ENCODE assay signal across 8 mouse cellular contexts in genomic region chr4:149654232-149654631, GRCm38 (mm10). TPM values are rescaled to one million over a fixed set of nuclear protein-coding genes. Genes with fewer than 3 reads are reported as not detected.
DNase-seq lines count a peak whose midpoint lies in the region; ATAC-seq and TF ChIP-seq lines count a peak whose summit lies in the region.

No protein-coding gene starts in this region.

- no peaks in the 10 kb centered on the region for H3K9me3 ChIP-seq in forebrain, embryonic 11.5 days (ENCODE audit: control insufficient read depth, low read length)
- no peaks in the 10 kb centered on the region for H3K9me3 ChIP-seq in forebrain, embryonic 12.5 days
- no peaks in the 10 kb centered on the region for H3K9me3 ChIP-seq in liver, embryonic 11.5 days (ENCODE audit: control insufficient read depth, low read length)

- ATAC-seq in forebrain, embryonic 11.5 days (replicated peaks; ENCODE audit: low FRiP score), result no peak
- ATAC-seq in forebrain, embryonic 12.5 days (ENCODE audit: low FRiP score), result no peak
- no peak for ATAC-seq in liver, embryonic 11.5 days (replicated peaks; ENCODE audit: low FRiP score)

- DNase-seq in forebrain, embryonic 11.5 days (ENCODE audit: low spot score), result peak; percentile 66
- no peak for DNase-seq in liver, adult 2 months (ENCODE audit: extremely low read depth, low read depth, low spot score)
- DNase-seq in liver, embryonic 11.5 days (ENCODE audit: low spot score), result no peak
- DNase-seq in brain, embryonic 14.5 days (ENCODE audit: low read depth), result peak; percentile 16
- peak; percentile 54 for DNase-seq in lung, postnatal 10 days
- peak; percentile 73 for DNase-seq in thymus, postnatal 14 days
- DNase-seq in right cerebral cortex, adult 2 months (ENCODE audit: low spot score in 2 of 2), result no peak

- WGBS in forebrain, embryonic 11.5 days, result 96% methylated on average over 4 of the region's 4 CpGs
- WGBS in forebrain, embryonic 12.5 days, result 90% methylated on average over 4 of the region's 4 CpGs
- 85% methylated on average over 4 of the region's 4 CpGs for WGBS in liver, adult 2 months
- WGBS in liver, embryonic 11.5 days, result 92% methylated on average over 4 of the region's 4 CpGs

- peak; percentile 62 for TF ChIP-seq CTCF in liver, adult 2 months (IDR thresholded peaks at IDR 0.05; ENCODE audit: low read depth, low read length)
- peak; percentile 67; the same call in 1 of the 2 replicates for TF ChIP-seq CTCF in brain, embryonic 14.5 days (IDR thresholded peaks at IDR 0.05; ENCODE audit: borderline replicate concordance, extremely low read depth, insufficient read depth, insufficient read length)

- H3K9ac ChIP-seq in forebrain, embryonic 11.5 days (ENCODE audit: low read length), result no peak overlapping the region
- H3K9ac ChIP-seq in forebrain, embryonic 12.5 days, result no peak overlapping the region
- no peak overlapping the region for H3K9ac ChIP-seq in liver, adult 2 months (ENCODE audit: low read depth, low read length)
- H3K9ac ChIP-seq in liver, embryonic 11.5 days (ENCODE audit: low read depth, low read length), result no peak overlapping the region

- H3K27ac ChIP-seq in forebrain, embryonic 11.5 days (ENCODE audit: low read depth, low read length), result no peak overlapping the region
- no peak overlapping the region for H3K27ac ChIP-seq in forebrain, embryonic 12.5 days
- H3K27ac ChIP-seq in liver, adult 2 months (replicated peaks; ENCODE audit: insufficient read depth, low read depth, low read length), result no peak overlapping the region
- H3K27ac ChIP-seq in liver, embryonic 11.5 days (ENCODE audit: low read depth, low read length), result no peak overlapping the region

- H3K36me3 ChIP-seq in forebrain, embryonic 11.5 days (ENCODE audit: control insufficient read depth, insufficient read depth, low read length), result no peaks in the 10 kb centered on the region; the same call in 1 of the 2 replicates
- peaks cover 45% of the 10 kb centered on the region for H3K36me3 ChIP-seq in forebrain, embryonic 12.5 days (replicated peaks)
- no peaks in the 10 kb centered on the region for H3K36me3 ChIP-seq in liver, adult 2 months (ENCODE audit: control insufficient read depth, insufficient read depth, low read length)
- peaks cover 3% of the 10 kb centered on the region; the same call in 1 of the 2 replicates for H3K36me3 ChIP-seq in liver, embryonic 11.5 days (ENCODE audit: control insufficient read depth, insufficient read depth, low read length)

- H3K4me1 ChIP-seq in forebrain, embryonic 11.5 days (replicated peaks; ENCODE audit: control insufficient read depth, insufficient read depth, low read length), result no peaks in the 10 kb centered on the region
- H3K4me1 ChIP-seq in forebrain, embryonic 12.5 days, result no peaks in the 10 kb centered on the region
- H3K4me1 ChIP-seq in liver, adult 2 months (ENCODE audit: control insufficient read depth, insufficient read depth, low read length), result no peaks in the 10 kb centered on the region
- H3K4me1 ChIP-seq in liver, embryonic 11.5 days (replicated peaks; ENCODE audit: control insufficient read depth, insufficient read depth, low read length), result 0 out of 2 replicates have a peak, but pooled peaks cover 2% of the 10 kb centered on the region

- no peak overlapping the region for H3K4me3 ChIP-seq in forebrain, embryonic 11.5 days (ENCODE audit: low read depth, low read length)
- H3K4me3 ChIP-seq in forebrain, embryonic 12.5 days (replicated peaks), result no peak overlapping the region
- no peak overlapping the region for H3K4me3 ChIP-seq in liver, adult 2 months (ENCODE audit: insufficient read depth, low read depth, low read length)
- H3K4me3 ChIP-seq in liver, embryonic 11.5 days (ENCODE audit: low read depth, low read length), result no peak overlapping the region

- H3K79me2 ChIP-seq in liver, adult 2 months (ENCODE audit: control insufficient read depth, insufficient read depth, low read length), result no peaks in the 10 kb centered on the region

- H3K27me3 ChIP-seq in forebrain, embryonic 11.5 days (ENCODE audit: control insufficient read depth, insufficient read depth, low read length), result no peaks in the 10 kb centered on the region
- H3K27me3 ChIP-seq in forebrain, embryonic 12.5 days, result no peaks in the 10 kb centered on the region
- H3K27me3 ChIP-seq in liver, adult 2 months (ENCODE audit: control insufficient read depth, insufficient read depth, low read length), result no peaks in the 10 kb centered on the region
- no peaks in the 10 kb centered on the region for H3K27me3 ChIP-seq in liver, embryonic 11.5 days (replicated peaks; ENCODE audit: control insufficient read depth, insufficient read depth, low read length)

- no peak overlapping the region for H3K4me2 ChIP-seq in forebrain, embryonic 11.5 days (ENCODE audit: low read depth, low read length, severe bottlenecking)
- no peak overlapping the region for H3K4me2 ChIP-seq in forebrain, embryonic 12.5 days
- no peak overlapping the region for H3K4me2 ChIP-seq in liver, embryonic 11.5 days

- no peak for TF ChIP-seq POLR2A in liver, adult 2 months (IDR thresholded peaks at IDR 0.05; ENCODE audit: extremely low read depth, insufficient read depth, low read length)
- TF ChIP-seq POLR2A in brain, embryonic 14.5 days (IDR thresholded peaks at IDR 0.05; ENCODE audit: borderline replicate concordance, extremely low read depth, insufficient read depth, insufficient read length, poor library complexity, severe bottlenecking), result no peak

RNA-seq across cellular contexts. Expression of gene Pik3cd, which starts 48.1 kb away (rescaled TPM):
- polyA plus RNA-seq in forebrain, embryonic 11.5 days (2014; fragmentation: Nextera tagmentation; extraction: Ambion mirVana), result 6.3 and 7.0 TPM in 2 replicates
- 9.4 and 10.4 TPM in 2 replicates for polyA plus RNA-seq in forebrain, embryonic 12.5 days (2016; fragmentation: Nextera tagmentation; extraction: Ambion mirVana)
- total RNA-seq in liver, adult 2 months (2014; rRNA removed), result 2.3 and 3.0 TPM in 2 replicates
- 1.6 and 2.2 TPM in 2 replicates for polyA plus RNA-seq in liver, adult 2 months (2012; rRNA removed)
- polyA plus RNA-seq in liver, embryonic 11.5 days (2014; fragmentation: Nextera tagmentation; extraction: Ambion mirVana), result 12.6 and 12.9 TPM in 2 replicates
- polyA plus RNA-seq in brain, embryonic 14.5 days (2012; rRNA removed), result 14.5 and 22.4 TPM in 2 replicates

Comparison
In these comparisons a context has a peak if more than half of its experiments do, and no peak if none do; other contexts are left out.
1. DNase-seq: peak in forebrain, embryonic 11.5 days (single experiment), brain, embryonic 14.5 days (single experiment), lung, postnatal 10 days (single experiment) and thymus, postnatal 14 days (single experiment); none in liver, adult 2 months (single experiment), liver, embryonic 11.5 days (single experiment) and right cerebral cortex, adult 2 months (0 of 2).